In genomic region chr17:12118131-12118530, GRCm38 (mm10) we compare ENCODE assay signal across 8 mouse cellular contexts. TPM values are rescaled to one million over a fixed set of nuclear protein-coding genes. Genes with fewer than 3 reads are reported as not detected.
DNase-seq lines count a peak whose midpoint lies in the region; ATAC-seq and TF ChIP-seq lines count a peak whose summit lies in the region.

No protein-coding gene starts in this region.

- H3K4me1 ChIP-seq in liver, embryonic 16.5 days (ENCODE audit: control insufficient read depth, low read depth, low read length) = peaks cover 27% of the 10 kb centered on the region
- H3K4me1 ChIP-seq in stomach, postnatal 0 days (replicated peaks; ENCODE audit: control insufficient read depth, insufficient read depth) = no peaks in the 10 kb centered on the region

- 7% methylated on average over 9 of the region's 9 CpGs for WGBS in liver, embryonic 16.5 days (ENCODE audit: insufficient replicate concordance)
- 5% methylated on average over 9 of the region's 9 CpGs for WGBS in stomach, postnatal 0 days

- H3K36me3 ChIP-seq in liver, embryonic 16.5 days (ENCODE audit: control insufficient read depth, insufficient read depth) = no peaks in the 10 kb centered on the region
- no peaks in the 10 kb centered on the region for H3K36me3 ChIP-seq in stomach, postnatal 0 days (ENCODE audit: control insufficient read depth, insufficient read depth, low read length)

- ATAC-seq in inflammation-experienced regulatory T-cells, adult 6 months = peak; percentile 22
- ATAC-seq in liver, embryonic 16.5 days (ENCODE audit: low read depth) = no peak
- ATAC-seq in stomach, postnatal 0 days (ENCODE audit: low FRiP score, low TSS enrichment) = no peak

- H3K9me3 ChIP-seq in liver, embryonic 16.5 days (replicated peaks; ENCODE audit: control insufficient read depth, low read length) = peaks cover 3% of the 10 kb centered on the region; the same call in 1 of the 2 replicates
- H3K9me3 ChIP-seq in stomach, postnatal 0 days (ENCODE audit: control insufficient read depth, low read length) = no peaks in the 10 kb centered on the region

- H3K4me2 ChIP-seq in liver, embryonic 16.5 days (ENCODE audit: low read depth, low read length) = peak overlapping the region; percentile 98
- H3K4me2 ChIP-seq in stomach, postnatal 0 days (replicated peaks; ENCODE audit: low read depth) = peak overlapping the region; percentile 79

- TF ChIP-seq EP300 in stomach, postnatal 0 days (optimal IDR thresholded peaks at IDR 0.05) = no peak

- DNase-seq in layer of hippocampus, adult 2 months (ENCODE audit: low spot score in 2 of 2) = no peak
- no peak for DNase-seq in layer of hippocampus, adult 18-20 months (ENCODE audit: low spot score in 2 of 2)
- peak; percentile 34 for DNase-seq in embryo, embryonic 9.5 days (ENCODE audit: extremely low spot score)
- no peak for DNase-seq in stomach, postnatal 0 days (ENCODE audit: low spot score)
- no peak for DNase-seq in left cerebral cortex, postnatal 10 days (ENCODE audit: extremely low spot score in 1 of 2, low spot score in 2 of 2)
- DNase-seq in layer of hippocampus, postnatal 25 days (ENCODE audit: extremely low spot score in 1 of 2, low spot score in 1 of 2) = no peak

- peak overlapping the region; percentile 95 for H3K27ac ChIP-seq in layer of hippocampus, adult 2 months
- H3K27ac ChIP-seq in liver, embryonic 16.5 days (ENCODE audit: low read length) = peak overlapping the region; percentile 93; the same call in 1 of the 2 replicates
- H3K27ac ChIP-seq in stomach, postnatal 0 days (replicated peaks) = no peak overlapping the region

- no peak for TF ChIP-seq CTCF in layer of hippocampus, adult 2 months (conservative IDR thresholded peaks at IDR 0.05)
- TF ChIP-seq CTCF in stomach, postnatal 0 days (IDR thresholded peaks at IDR 0.05; ENCODE audit: low read depth) = no peak

- H3K9ac ChIP-seq in liver, embryonic 16.5 days (ENCODE audit: low read depth, low read length) = peak overlapping the region; percentile 93
- H3K9ac ChIP-seq in stomach, postnatal 0 days (ENCODE audit: low read length) = peak overlapping the region; percentile 47; the same call in 1 of the 2 replicates

- intact Hi-C loops in left cerebral cortex, postnatal 10 days (cut with DNase I) = loop anchor here (5.0 kb wide), 1 partner anchor 76 kb away; no protein-coding TSS in a partner anchor

- H3K27me3 ChIP-seq in liver, embryonic 16.5 days (ENCODE audit: control insufficient read depth, insufficient read depth, low read depth, low read length) = no peaks in the 10 kb centered on the region
- H3K27me3 ChIP-seq in stomach, postnatal 0 days (ENCODE audit: control insufficient read depth, insufficient read depth, low read length) = no peaks in the 10 kb centered on the region

- peak overlapping the region; percentile 87 for H3K4me3 ChIP-seq in layer of hippocampus, adult 2 months
- peak overlapping the region; percentile 81 for H3K4me3 ChIP-seq in liver, embryonic 16.5 days (ENCODE audit: low read depth, low read length)
- peak overlapping the region; percentile 53 for H3K4me3 ChIP-seq in stomach, postnatal 0 days (ENCODE audit: low read depth, low read length)

RNA-seq across cellular contexts. Expression of gene Agpat4, which starts 0.4 kb away (rescaled TPM):
- 10 to 100 TPM; 62.2 to 66.9 TPM for total RNA-seq in layer of hippocampus, adult 2 months (2021)
- 10 to 100 TPM; 71.2 to 74.9 TPM for total RNA-seq in layer of hippocampus, adult 18-20 months (2021)
- 10 to 100 TPM; 10.6 to 35.9 (median 14.9) TPM for polyA plus RNA-seq in inflammation-experienced regulatory T-cells, adult 6 months (2017; shearing (Covaris generic))
- 27.2 and 27.8 TPM in 2 replicates for polyA plus RNA-seq in liver, embryonic 16.5 days (2015; fragmentation: Nextera tagmentation; extraction: Ambion mirVana)
- 18.7 and 19.5 TPM in 2 replicates for polyA plus RNA-seq in stomach, postnatal 0 days (2015; fragmentation: Nextera tagmentation; extraction: Ambion mirVana)
- 10 to 100 TPM; 68.2 to 71.0 TPM for total RNA-seq in left cerebral cortex, postnatal 10 days (2021)
- total RNA-seq in layer of hippocampus, postnatal 25 days (2021) = 10 to 100 TPM; 72.5 to 74.5 TPM
